Mouse (Mus musculus) C2C12 (cell line): ENCODE measurements around the gene Gm3233.

ENCODE experiments used
- CTCF ChIP-seq: IDR thresholded peaks from one replicate; pipeline ENCODE4 v1.5.1; 2011; ENCODE audit not compliant: control insufficient read depth, insufficient read depth, insufficient read length
- USF1 ChIP-seq: IDR thresholded peaks from one replicate; pipeline ENCODE4 v1.6.1; 2011; ENCODE audit warnings: low read depth, mild to moderate bottlenecking, control low read depth, moderate library complexity

DNA sequence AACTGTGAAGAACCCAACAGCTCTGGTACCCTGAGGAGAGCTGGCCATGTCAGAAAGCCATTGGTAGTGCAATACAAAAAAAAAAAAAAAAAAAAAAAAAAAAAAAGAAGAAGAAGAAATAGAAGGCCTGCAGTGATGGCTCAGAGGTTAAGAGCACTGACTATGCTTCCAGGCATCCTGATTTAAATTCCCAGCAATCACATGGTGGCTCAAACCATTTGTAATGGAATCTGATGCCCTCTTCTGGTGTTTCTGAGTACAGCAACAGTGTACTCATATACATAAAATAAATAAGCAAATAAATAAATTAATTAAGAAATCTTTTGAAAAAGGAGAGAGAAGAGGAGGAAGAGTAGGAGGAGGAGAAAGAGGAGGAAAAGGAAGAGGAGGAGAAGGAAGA is 6.0 kb downstream of the Gm3233 start:
- TF ChIP-seq CTCF = no peak
- TF ChIP-seq USF1 = no peak
